Mouse (Mus musculus) testis, adult 10 weeks (tissue): ENCODE results near the gene Cnpy4. TPM values are rescaled to one million over a fixed set of nuclear protein-coding genes. Genes with fewer than 3 reads are reported as not detected.

Experiments used
- polyA plus RNA-seq: library from polyadenylated mRNA; stranded (reverse); fragments of 350-450 nt; fragmentation: Illumina TruSeq; extraction: RNeasy Lipid Tissue Mini Kit (QIAGEN cat#74804); gene quantifications from one replicate; pipeline ENCODE4 v1.2.3, GENCODE M21; 2014; ENCODE audit warnings: low read depth, low replicate concordance

Cnpy4 gene
- 2.8 TPM for polyA plus RNA-seq

GRCm38 (mm10) chr5:138186950-138187638 lies at the start of gene Cnpy4, which contains the start of gene Taf6:
Cnpy4 (plus strand) TSS chr5:138187485.
Taf6 (minus strand) TSS chr5:138187451.

GRCm38 (mm10) chr5:138155443-138155976 lies 31.8 kb upstream of the Cnpy4 start, which contains the start of gene Zfp113:
Zfp113 (minus strand) TSS chr5:138155744.

GRCm38 (mm10) chr5:138160842-138161665 lies 26.2 kb upstream of the Cnpy4 start, which contains the start of gene Cops6:
Cops6 (plus strand) TSS chr5:138161071.

GRCm38 (mm10) chr5:138171695-138172491 lies 15.4 kb upstream of the Cnpy4 start, which contains the start of the genes Ap4m1 and Mcm7:
Ap4m1 (plus strand) TSS chr5:138172002.
Mcm7 (minus strand) TSS chr5:138172422.

GRCm38 (mm10) chr5:138193771-138194727 lies 6.8 kb downstream of the Cnpy4 start, which contains the start of gene Mblac1:
Mblac1 (plus strand) TSS chr5:138194314.

GRCm38 (mm10) chr5:138225700-138226099 lies 38.4 kb downstream of the Cnpy4 start, which contains the start of gene Nxpe5:
Nxpe5 (plus strand) TSS chr5:138225898.

Other genes with a start within 250 kb of the Cnpy4 start
- not detected for gene Gjc3, start 224.4 kb upstream of the Cnpy4 start, polyA plus RNA-seq
- 0.76 TPM for gene Azgp1, start 206.0 kb upstream of the Cnpy4 start, polyA plus RNA-seq
- 7.5 TPM for gene Smok3a, start 166.2 kb upstream of the Cnpy4 start, polyA plus RNA-seq
- gene Smok3b, start 166.1 kb upstream of the Cnpy4 start, polyA plus RNA-seq: 7.3 TPM
- gene Smok3c, start 134.3 kb upstream of the Cnpy4 start, polyA plus RNA-seq: 5.5 TPM
- 16.2 TPM for gene Zkscan1, start 102.4 kb upstream of the Cnpy4 start, polyA plus RNA-seq
- 109 TPM for gene Zscan21, start 70.6 kb upstream of the Cnpy4 start, polyA plus RNA-seq
- gene Zfp113, start 31.7 kb upstream of the Cnpy4 start, polyA plus RNA-seq: 6.7 TPM
- 89.9 TPM for gene Cops6, start 26.4 kb upstream of the Cnpy4 start, polyA plus RNA-seq
- 10.5 TPM for gene Ap4m1, start 15.5 kb upstream of the Cnpy4 start, polyA plus RNA-seq
- 62.1 TPM for gene Mcm7, start 15.1 kb upstream of the Cnpy4 start, polyA plus RNA-seq
- 14.1 TPM for gene Taf6, start within 50 bp of the Cnpy4 start, polyA plus RNA-seq
- 0.32 TPM for gene Mblac1, start 6.8 kb downstream of the Cnpy4 start, polyA plus RNA-seq
- gene Nxpe5, start 38.4 kb downstream of the Cnpy4 start, polyA plus RNA-seq: 0.14 TPM
- gene Lamtor4, start 68.0 kb downstream of the Cnpy4 start, polyA plus RNA-seq: 0.27 TPM
- 3.5 TPM for gene BC037034, start 76.5 kb downstream of the Cnpy4 start, polyA plus RNA-seq
- not detected for gene Gal3st4, start 85.4 kb downstream of the Cnpy4 start, polyA plus RNA-seq
- gene Gm43720, start 92.5 kb downstream of the Cnpy4 start, polyA plus RNA-seq: 0.03 TPM
- gene Gpc2, start 92.5 kb downstream of the Cnpy4 start, polyA plus RNA-seq: 3.1 TPM
- 511 TPM for gene Stag3, start 92.8 kb downstream of the Cnpy4 start, polyA plus RNA-seq
- not detected for gene Pvrig, start 154.5 kb downstream of the Cnpy4 start, polyA plus RNA-seq